Comparison of ENCODE assay signal across 8 mouse cellular contexts in the genomic region with DNA sequence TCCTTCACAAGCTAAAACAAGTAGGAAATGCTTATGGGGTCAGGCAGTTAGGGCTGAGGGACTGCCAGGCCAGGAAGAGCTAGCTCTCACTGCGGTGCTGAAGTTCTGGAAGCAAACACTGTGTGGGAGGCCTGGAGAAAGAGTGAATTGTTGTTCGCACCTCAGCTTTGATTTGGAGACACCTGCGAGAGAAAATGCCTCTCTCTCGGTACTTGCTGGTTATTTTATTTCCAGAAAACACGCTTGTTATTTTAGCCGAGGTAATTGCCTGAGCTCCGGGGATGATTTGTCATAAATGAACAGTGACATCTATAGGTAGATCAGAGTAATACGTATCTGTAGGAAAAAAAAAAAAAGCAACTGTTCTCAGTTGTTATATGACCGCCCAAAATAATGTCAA.
DNase-seq lines count a peak whose midpoint lies in the region; ATAC-seq and TF ChIP-seq lines count a peak whose summit lies in the region.

No protein-coding gene starts in this region.

- no peak for TF ChIP-seq EP300 in MEL (IDR thresholded peaks at IDR 0.05; ENCODE audit: low read depth in 1 of 2, low read length in 2 of 2)

- WGBS in hindbrain, embryonic 15.5 days, result 9% methylated on average over 9 of the region's 9 CpGs
- 5% methylated on average over 9 of the region's 9 CpGs for WGBS in midbrain, postnatal 0 days

- peaks cover 3 to 8% of the 10 kb centered on the region in 2 experiments for H3K4me1 ChIP-seq in MEL (ENCODE audit: control insufficient read depth in 1 of 2, insufficient read depth in 2 of 2, low read length in 2 of 2)
- H3K4me1 ChIP-seq in hindbrain, embryonic 15.5 days (replicated peaks), result peaks cover 12% of the 10 kb centered on the region
- H3K4me1 ChIP-seq in midbrain, postnatal 0 days (ENCODE audit: insufficient read depth, low read length), result no peaks in the 10 kb centered on the region

- peak overlapping the region; percentile 39 for H3K4me2 ChIP-seq in hindbrain, embryonic 15.5 days
- H3K4me2 ChIP-seq in midbrain, postnatal 0 days (ENCODE audit: low read depth, low read length, poor library complexity, severe bottlenecking), result peak overlapping the region; percentile 29; the same call in 1 of the 2 replicates

- peak; percentile 13 to 70 (median 27); a peak in 5 of 6 replicates for TF ChIP-seq CTCF in MEL (IDR thresholded peaks at IDR 0.05 in 2 of 3, conservative IDR thresholded peaks at IDR 0.05 in 1 of 3; ENCODE audit: control insufficient read depth in 1 of 3, insufficient read depth in 1 of 3, low read depth in 2 of 3, low read length in 3 of 3, poor library complexity in 1 of 3, severe bottlenecking in 1 of 3)
- peak; percentile 77 for TF ChIP-seq CTCF in midbrain, postnatal 0 days (IDR thresholded peaks at IDR 0.05)

- no peaks in the 10 kb centered on the region for H3K27me3 ChIP-seq in MEL (ENCODE audit: control insufficient read depth in 1 of 2, insufficient read depth in 2 of 2, low read length in 2 of 2)
- H3K27me3 ChIP-seq in hindbrain, embryonic 15.5 days, result no peaks in the 10 kb centered on the region
- H3K27me3 ChIP-seq in midbrain, postnatal 0 days (ENCODE audit: insufficient read depth, low read length), result peaks cover 6% of the 10 kb centered on the region; the same call in 1 of the 2 replicates

- no peaks in the 10 kb centered on the region; the same call in 1 of the 2 replicates for H3K79me2 ChIP-seq in MEL (ENCODE audit: control insufficient read depth, insufficient read depth, low read length, poor library complexity)

- DNase-seq in kidney, adult 18-20 months, result peak; percentile 10
- DNase-seq in kidney, postnatal 4 days, result no peak
- DNase-seq in MEL (ENCODE audit: low read depth, low spot score), result peak; percentile 85
- DNase-seq in embryo, embryonic 11 days, result peak; percentile 58
- DNase-seq in midbrain, postnatal 0 days (ENCODE audit: low spot score), result peak; percentile 73
- DNase-seq in gastrocnemius, postnatal 10 days, result no peak
- DNase-seq in ovary, adult 18-20 months (ENCODE audit: low spot score), result no peak

- peak overlapping the region; percentile 29 to 48 for H3K4me3 ChIP-seq in MEL (ENCODE audit: control insufficient read depth in 1 of 2, insufficient read depth in 1 of 2, low read depth in 2 of 2, low read length in 2 of 2)
- H3K4me3 ChIP-seq in hindbrain, embryonic 15.5 days, result no peak overlapping the region
- H3K4me3 ChIP-seq in midbrain, postnatal 0 days (ENCODE audit: low read depth, low read length), result no peak overlapping the region

- no peak for TF ChIP-seq POLR2A in MEL (IDR thresholded peaks at IDR 0.05; ENCODE audit: control insufficient read depth in 1 of 2, insufficient read depth in 1 of 2, low read depth in 1 of 2, low read length in 2 of 2, poor library complexity in 1 of 2)

- H3K9me3 ChIP-seq in MEL (replicated peaks; ENCODE audit: insufficient read depth, low read length), result no peaks in the 10 kb centered on the region
- H3K9me3 ChIP-seq in hindbrain, embryonic 15.5 days, result no peaks in the 10 kb centered on the region
- H3K9me3 ChIP-seq in midbrain, postnatal 0 days (ENCODE audit: low read length), result no peaks in the 10 kb centered on the region

- peak overlapping the region; percentile 65 for H3K9ac ChIP-seq in MEL (ENCODE audit: control insufficient read depth, low read depth, low read length, poor library complexity, severe bottlenecking)
- H3K9ac ChIP-seq in hindbrain, embryonic 15.5 days, result no peak overlapping the region
- no peak overlapping the region for H3K9ac ChIP-seq in midbrain, postnatal 0 days (replicated peaks; ENCODE audit: low read length, poor library complexity, severe bottlenecking)

- ATAC-seq in hindbrain, embryonic 15.5 days (ENCODE audit: low FRiP score, low read depth), result no peak
- ATAC-seq in midbrain, postnatal 0 days (ENCODE audit: low FRiP score), result no peak

- peak overlapping the region; percentile 91 for H3K27ac ChIP-seq in MEL (ENCODE audit: control insufficient read depth, low read depth, low read length)
- H3K27ac ChIP-seq in hindbrain, embryonic 15.5 days (replicated peaks), result peak overlapping the region; percentile 33; the same call in 1 of the 2 replicates
- no peak overlapping the region for H3K27ac ChIP-seq in midbrain, postnatal 0 days (ENCODE audit: low read depth, low read length)

- peaks cover 0 to 13% of the 10 kb centered on the region in 2 experiments; a peak in 2 of 4 replicates for H3K36me3 ChIP-seq in MEL (ENCODE audit: control insufficient read depth in 1 of 2, insufficient read depth in 2 of 2, low read length in 2 of 2)
- no peaks in the 10 kb centered on the region for H3K36me3 ChIP-seq in hindbrain, embryonic 15.5 days
- H3K36me3 ChIP-seq in midbrain, postnatal 0 days (ENCODE audit: insufficient read depth, low read length), result no peaks in the 10 kb centered on the region

- TF ChIP-seq RAD21 in MEL (IDR thresholded peaks at IDR 0.05; ENCODE audit: low read depth, low read length), result peak; percentile 83

TF ChIP-seq in MEL, 35 proteins besides CTCF, POLR2A, EP300 and RAD21:
- TF ChIP-seq MXI1 (IDR thresholded peaks at IDR 0.05; ENCODE audit: low read depth, low read length) (peak; percentile 57; the same call in 1 of the 2 replicates), POLR2AphosphoS2 (IDR thresholded peaks at IDR 0.05; ENCODE audit: low read length) (no peak), ZC3H11A (IDR thresholded peaks at IDR 0.05; ENCODE audit: low read depth, low read length) (peak; percentile 57), HCFC1 (IDR thresholded peaks at IDR 0.05; ENCODE audit: low read depth, low read length) (0 out of 2 replicates have a peak, but pooled peaks have one; percentile 42), BHLHE40 (IDR thresholded peaks at IDR 0.05; ENCODE audit: borderline replicate concordance, low read depth, low read length) (no peak), USF2 (IDR thresholded peaks at IDR 0.05; ENCODE audit: borderline replicate concordance in 1 of 2, insufficient read depth in 1 of 2, low read depth in 1 of 2, low read length in 2 of 2) (no peak), TAL1 (IDR thresholded peaks at IDR 0.05; ENCODE audit: low read length) (no peak), SIN3A (IDR thresholded peaks at IDR 0.05; ENCODE audit: low read length) (0 out of 2 replicates have a peak, but pooled peaks have one; percentile 36), POLR2AphosphoS5 (IDR thresholded peaks at IDR 0.05; ENCODE audit: borderline replicate concordance, low read depth, low read length) (no peak), GABPA (IDR thresholded peaks at IDR 0.05; ENCODE audit: low read depth, low read length) (no peak), UBTF (IDR thresholded peaks at IDR 0.05; ENCODE audit: borderline replicate concordance, insufficient read depth, low read depth, low read length) (no peak), MYC (IDR thresholded peaks at IDR 0.05; ENCODE audit: low read depth, low read length) (peak; percentile 64; the same call in 1 of the 2 replicates), USF1 (IDR thresholded peaks at IDR 0.05; ENCODE audit: low read depth, low read length) (no peak), TCF12 (IDR thresholded peaks at IDR 0.05; ENCODE audit: low read depth, low read length) (no peak), TBP (IDR thresholded peaks at IDR 0.05; ENCODE audit: low read depth, low read length) (no peak), ELF1 (IDR thresholded peaks at IDR 0.05; ENCODE audit: low read depth, low read length) (no peak), JUND (IDR thresholded peaks at IDR 0.05; ENCODE audit: low read depth, low read length) (peak; percentile 58; the same call in 1 of the 2 replicates), ZNF384 (IDR thresholded peaks at IDR 0.05; ENCODE audit: low read depth, low read length) (peak; percentile 99), MEF2A (IDR thresholded peaks at IDR 0.05; ENCODE audit: extremely low read depth, insufficient replicate concordance, low read depth, low read length, poor library complexity, severe bottlenecking) (no peak), MAX (IDR thresholded peaks at IDR 0.05; ENCODE audit: low read length) (peak; percentile 39; the same call in 1 of the 2 replicates), ETS1 (IDR thresholded peaks at IDR 0.05; ENCODE audit: low read depth, low read length) (0 out of 2 replicates have a peak, but pooled peaks have one; percentile 39), SMC3 (IDR thresholded peaks at IDR 0.05; ENCODE audit: low read depth, low read length) (peak; percentile 60)

Comparison
In these comparisons a context has a peak if more than half of its experiments do, and no peak if none do; other contexts are left out.
1. DNase-seq: peak in kidney, adult 18-20 months (single experiment), MEL (single experiment), embryo, embryonic 11 days (single experiment) and midbrain, postnatal 0 days (single experiment); none in kidney, postnatal 4 days (0 of 2), gastrocnemius, postnatal 10 days (single experiment) and ovary, adult 18-20 months (single experiment).
2. H3K4me3 ChIP-seq: peak in MEL (2 of 2); none in hindbrain, embryonic 15.5 days (single experiment) and midbrain, postnatal 0 days (single experiment).